Mouse (Mus musculus) CD4-positive helper T cell, adult 2 months (primary cell): ENCODE measurements around the gene Rgs10.
"Not testable (repeated sequence)": the region's sequence is repeated elsewhere in the genome, so short reads cannot be mapped to it uniquely, and the experiment has no call there.

Experiments used
- DNase-seq: peaks from one replicate; pipeline ENCODE4 v3.0.0-alpha.2; 2012; ENCODE audit warnings: low read depth, missing footprints, low spot score

Rgs10 gene

GRCm38 (mm10) chr7:128344928-128345653, 73.5 kb downstream of the Rgs10 start:
- DNase-seq = peak; percentile 49

GRCm38 (mm10) chr7:128344488-128344887, 74.1 kb downstream of the Rgs10 start:
- no peak for DNase-seq

- DNase-seq = not testable (repeated sequence)
Observed at GRCm38 (mm10) chr7:128342691-128343090, 75.9 kb downstream of the Rgs10 start.

GRCm38 (mm10) chr7:128340321-128340720, 78.2 kb downstream of the Rgs10 start:
- DNase-seq = not testable (repeated sequence)

GRCm38 (mm10) chr7:128332896-128333295, 85.7 kb downstream of the Rgs10 start:
- DNase-seq = no peak

- DNase-seq = no peak
Observed at GRCm38 (mm10) chr7:128330981-128331380, 87.6 kb downstream of the Rgs10 start.

GRCm38 (mm10) chr7:128324977-128325376, 93.6 kb downstream of the Rgs10 start:
- no peak for DNase-seq
